Mouse (Mus musculus): ENCODE data around the gene Hyou1. TPM values are rescaled to one million over a fixed set of nuclear protein-coding genes. Genes with fewer than 3 reads are reported as not detected.

The Hyou1 gene
- polyA plus RNA-seq, 1 experiment from 2014 or later = 32.5 TPM

DNA sequence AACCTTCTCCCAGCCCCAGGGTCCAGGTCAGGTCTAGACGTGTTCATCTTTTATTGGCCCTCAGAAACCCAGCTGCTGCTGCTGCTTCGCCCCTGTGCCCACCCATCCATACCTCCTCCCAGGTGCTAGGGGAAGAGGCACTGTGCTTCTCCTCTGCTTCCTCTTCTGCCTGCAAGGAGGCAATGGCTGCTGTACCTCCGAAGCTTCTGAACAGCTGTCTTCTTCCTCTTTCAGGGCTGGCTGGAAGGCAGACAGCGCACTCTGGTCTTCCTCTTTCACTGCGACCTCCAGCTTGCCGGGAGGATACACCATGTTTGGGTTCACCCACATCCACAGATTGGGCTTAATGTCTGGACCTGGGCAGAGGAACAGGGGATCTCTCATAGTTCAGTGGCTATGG is 56.5 kb downstream of the Hyou1 start:
- Histone ChIP-seq H3K27ac (no peak overlapping the region), H3K9ac (no peak overlapping the region), H3K4me2 (no peak overlapping the region), H3K4me1 (peaks cover 7% of the 10 kb centered on the region), H3K4me3 (no peak overlapping the region), H3K36me3 (no peaks in the 10 kb centered on the region), H3K27me3 (no peaks in the 10 kb centered on the region), H3K9me3 (no peaks in the 10 kb centered on the region)
- 70% methylated on average over 6 of the region's 6 CpGs for WGBS
- no peak for ATAC-seq (ENCODE audit: insufficient number of reproducible peaks, low FRiP score, low TSS enrichment, low read depth)

DNA sequence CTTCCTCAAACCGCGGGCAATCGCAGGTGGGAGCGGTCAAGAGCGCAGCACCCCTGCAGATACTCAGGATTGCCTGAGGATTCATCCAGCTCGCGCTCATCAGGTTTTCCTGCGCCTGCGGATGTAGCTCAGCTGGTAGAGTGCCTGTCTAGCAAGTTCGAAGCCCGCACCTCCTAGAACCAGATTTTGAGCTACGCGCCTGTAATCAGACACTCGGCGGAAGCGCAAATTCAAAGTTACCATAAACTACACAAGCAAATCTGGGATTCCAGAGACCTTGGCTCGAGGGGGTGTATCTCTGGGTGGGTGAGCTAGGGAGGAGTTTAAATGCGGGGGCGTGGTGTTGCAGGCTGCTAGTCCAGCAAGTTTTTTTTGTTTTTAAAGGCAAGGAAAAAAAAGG is 61.7 kb downstream of the Hyou1 start, which contains the start of gene Foxr1:
Gene Foxr1 (minus strand): TSS at position 176 of the 400 bp plus-strand sequence.
- Histone ChIP-seq H3K36me3 (no peaks in the 10 kb centered on the region), H3K27ac (no peak within 1 kb of the TSS), H3K4me2 (no peak within 1 kb of the TSS), H3K9me3 (no peaks in the 10 kb centered on the region), H3K4me3 (no peak within 1 kb of the TSS), H3K4me1 (no peaks in the 10 kb centered on the region), H3K9ac (no peak within 1 kb of the TSS), H3K27me3 (no peaks in the 10 kb centered on the region)
- ATAC-seq (ENCODE audit: insufficient number of reproducible peaks, low FRiP score, low TSS enrichment, low read depth) = no peak
- 75% methylated on average over 19 of the region's 19 CpGs for WGBS

Small RNA genes within 50 kb of the gene (microRNA-seq; reads per million reads assigned to microRNA genes)
- gene Gm44335 (not detected), gene Mir7085 (not detected)

Other genes with a start within 250 kb of the Hyou1 start
- gene Mcam, start 245.0 kb upstream of the Hyou1 start, polyA plus RNA-seq (2015; fragmentation: Nextera tagmentation; extraction: Ambion mirVana) = 41.5 and 47.3 TPM in 2 replicates
- 14.5 and 15.6 TPM in 2 replicates for gene Cbl, start 145.4 kb upstream of the Hyou1 start, polyA plus RNA-seq (2015; fragmentation: Nextera tagmentation; extraction: Ambion mirVana)
- not detected in 2 replicates for gene Ccdc153, start 138.8 kb upstream of the Hyou1 start, polyA plus RNA-seq (2015; fragmentation: Nextera tagmentation; extraction: Ambion mirVana)
- gene Pdzd3, start 128.0 kb upstream of the Hyou1 start, polyA plus RNA-seq (2015; fragmentation: Nextera tagmentation; extraction: Ambion mirVana) = 0.26 TPM in 1 of 2 replicates, not detected in the other
- gene Nlrx1, start 110.9 kb upstream of the Hyou1 start, polyA plus RNA-seq (2015; fragmentation: Nextera tagmentation; extraction: Ambion mirVana) = 12.5 and 12.7 TPM in 2 replicates
- 6.2 and 6.4 TPM in 2 replicates for gene Abcg4, start 90.9 kb upstream of the Hyou1 start, polyA plus RNA-seq (2015; fragmentation: Nextera tagmentation; extraction: Ambion mirVana)
- gene Hinfp, start 73.8 kb upstream of the Hyou1 start, polyA plus RNA-seq (2015; fragmentation: Nextera tagmentation; extraction: Ambion mirVana) = 24.2 and 24.9 TPM in 2 replicates
- gene C2cd2l, start 59.2 kb upstream of the Hyou1 start, polyA plus RNA-seq (2015; fragmentation: Nextera tagmentation; extraction: Ambion mirVana) = 6.9 and 7.1 TPM in 2 replicates
- gene Dpagt1, start 53.5 kb upstream of the Hyou1 start, polyA plus RNA-seq (2015; fragmentation: Nextera tagmentation; extraction: Ambion mirVana) = 37.7 and 38.0 TPM in 2 replicates
- 252 and 254 TPM in 2 replicates for gene H2afx, start 44.8 kb upstream of the Hyou1 start, polyA plus RNA-seq (2015; fragmentation: Nextera tagmentation; extraction: Ambion mirVana)
- 88.7 and 95.1 TPM in 2 replicates for gene Hmbs, start 35.3 kb upstream of the Hyou1 start, polyA plus RNA-seq (2015; fragmentation: Nextera tagmentation; extraction: Ambion mirVana)
- 29.6 and 30.7 TPM in 2 replicates for gene Vps11, start 17.8 kb upstream of the Hyou1 start, polyA plus RNA-seq (2015; fragmentation: Nextera tagmentation; extraction: Ambion mirVana)
- gene Slc37a4, start 17.4 kb downstream of the Hyou1 start, polyA plus RNA-seq (2015; fragmentation: Nextera tagmentation; extraction: Ambion mirVana) = 16.2 and 18.3 TPM in 2 replicates
- gene Rps25, start 27.6 kb downstream of the Hyou1 start, polyA plus RNA-seq (2015; fragmentation: Nextera tagmentation; extraction: Ambion mirVana) = 1,592 and 1,878 TPM in 2 replicates
- 132 and 140 TPM in 2 replicates for gene Trappc4, start 28.1 kb downstream of the Hyou1 start, polyA plus RNA-seq (2015; fragmentation: Nextera tagmentation; extraction: Ambion mirVana)
- gene Ccdc84, start 39.1 kb downstream of the Hyou1 start, polyA plus RNA-seq (2015; fragmentation: Nextera tagmentation; extraction: Ambion mirVana) = 24.3 and 26.0 TPM in 2 replicates
- not detected in 2 replicates for gene Foxr1, start 61.6 kb downstream of the Hyou1 start, polyA plus RNA-seq (2015; fragmentation: Nextera tagmentation; extraction: Ambion mirVana)
- gene Upk2, start 75.5 kb downstream of the Hyou1 start, polyA plus RNA-seq (2015; fragmentation: Nextera tagmentation; extraction: Ambion mirVana) = 0.37 and 0.45 TPM in 2 replicates
- 16.8 and 18.5 TPM in 2 replicates for gene Bcl9l, start 103.3 kb downstream of the Hyou1 start, polyA plus RNA-seq (2015; fragmentation: Nextera tagmentation; extraction: Ambion mirVana)
- gene Cxcr5, start 182.4 kb downstream of the Hyou1 start, polyA plus RNA-seq (2015; fragmentation: Nextera tagmentation; extraction: Ambion mirVana) = 0.24 and 0.46 TPM in 2 replicates
- gene Ddx6, start 225.4 kb downstream of the Hyou1 start, polyA plus RNA-seq (2015; fragmentation: Nextera tagmentation; extraction: Ambion mirVana) = 17.7 and 18.4 TPM in 2 replicates